Comparison of ENCODE assay signal across 9 mouse cellular contexts in the genomic region with DNA sequence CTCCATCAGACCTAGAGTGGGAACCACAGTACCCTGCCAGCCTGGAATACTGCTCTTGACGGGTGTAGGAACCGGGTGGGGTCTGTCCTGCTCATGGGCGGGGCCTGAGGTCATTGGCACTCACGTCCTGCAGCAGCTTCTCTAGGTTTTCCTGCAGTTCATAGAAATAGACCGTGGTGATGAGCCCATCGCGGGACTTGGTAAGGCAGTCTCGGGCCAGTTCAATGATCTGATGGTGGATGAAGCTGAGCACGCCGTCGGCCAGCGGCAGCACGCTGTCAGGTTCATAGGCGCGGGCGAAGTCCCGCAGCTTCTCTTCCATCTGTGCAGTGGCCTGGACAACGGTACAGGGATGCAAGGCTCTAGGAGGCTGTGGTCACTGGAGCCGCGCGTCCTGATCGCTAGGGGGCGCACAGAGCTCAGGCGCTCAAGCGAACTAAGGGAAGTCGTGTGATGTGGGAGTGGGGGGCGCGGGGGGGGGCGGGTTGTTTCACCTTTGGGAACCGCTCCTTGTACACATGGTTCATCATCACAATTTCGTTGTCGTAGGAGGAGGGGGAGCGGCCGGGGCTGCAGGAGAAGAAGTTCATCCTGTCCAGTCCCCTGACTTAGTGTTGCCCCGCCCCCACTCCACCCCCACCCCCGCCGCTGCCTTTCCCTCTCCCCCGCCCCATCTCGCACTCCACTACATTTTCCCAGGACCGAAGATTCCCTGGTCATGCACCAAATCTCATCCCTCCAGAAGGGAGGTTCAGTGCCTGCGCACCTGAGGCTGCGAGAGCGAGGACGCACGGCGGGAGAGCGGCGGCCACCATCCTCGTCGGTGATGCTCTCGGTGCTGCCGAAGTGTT. TPM values are rescaled to one million over a fixed set of nuclear protein-coding genes. Genes with fewer than 3 reads are reported as not detected.
A peak's percentile ranks its signal among the peaks of the same experiment; 100 is the strongest.
DNase-seq lines count a peak whose midpoint lies in the region; ATAC-seq and TF ChIP-seq lines count a peak whose summit lies in the region.
"Had no signal": no experiment of that assay in that cellular context is flagged by ENCODE, and none has a peak within 500 bp of the region (broad histone marks: within the 10 kb centered on the region; RNA-seq: fewer than 3 reads in every experiment).

No protein-coding gene starts in this region.

- H3K27ac ChIP-seq in spleen, adult 2 months (ENCODE audit: insufficient read depth, low read length) = no peak overlapping the region
- no peak overlapping the region for H3K27ac ChIP-seq in gastrocnemius, adult 2 months
- no peak overlapping the region for H3K27ac ChIP-seq in limb, embryonic 13.5 days
- no peak overlapping the region for H3K27ac ChIP-seq in midbrain, embryonic 12.5 days (replicated peaks)
- no peak overlapping the region for H3K27ac ChIP-seq in stomach, embryonic 16.5 days (ENCODE audit: low read length)

- peak; percentile 82 for TF ChIP-seq CTCF in spleen, adult 2 months (IDR thresholded peaks at IDR 0.05; ENCODE audit: extremely low read depth, insufficient read depth, insufficient read length, insufficient replicate concordance)
- TF ChIP-seq CTCF in gastrocnemius, adult 2 months (IDR thresholded peaks at IDR 0.05) = peak; percentile 77

- no peaks in the 10 kb centered on the region for H3K9me3 ChIP-seq in limb, embryonic 13.5 days
- no peaks in the 10 kb centered on the region for H3K9me3 ChIP-seq in midbrain, embryonic 12.5 days
- H3K9me3 ChIP-seq in stomach, embryonic 16.5 days (replicated peaks; ENCODE audit: control insufficient read depth, low read length) = no peaks in the 10 kb centered on the region

- peaks cover 4% of the 10 kb centered on the region for H3K27me3 ChIP-seq in spleen, adult 2 months (ENCODE audit: control insufficient read depth, insufficient read depth, low read length)
- peaks cover 67% of the 10 kb centered on the region for H3K27me3 ChIP-seq in limb, embryonic 13.5 days
- peaks cover 65% of the 10 kb centered on the region for H3K27me3 ChIP-seq in midbrain, embryonic 12.5 days
- H3K27me3 ChIP-seq in stomach, embryonic 16.5 days (ENCODE audit: control insufficient read depth, insufficient read depth, low read length) = peaks cover 20% of the 10 kb centered on the region; the same call in 1 of the 2 replicates

- H3K4me3 ChIP-seq in spleen, adult 2 months (ENCODE audit: extremely low read depth, insufficient read depth, insufficient read length) = no peak overlapping the region
- peak overlapping the region; percentile 48 for H3K4me3 ChIP-seq in gastrocnemius, adult 2 months
- H3K4me3 ChIP-seq in limb, embryonic 13.5 days = peak overlapping the region; percentile 43
- H3K4me3 ChIP-seq in midbrain, embryonic 12.5 days = peak overlapping the region; percentile 43
- peak overlapping the region; percentile 36 for H3K4me3 ChIP-seq in stomach, embryonic 16.5 days (replicated peaks; ENCODE audit: low read length)
- H3K4me3 ChIP-seq: myocyte had no signal

- peaks cover 6% of the 10 kb centered on the region; the same call in 1 of the 2 replicates for H3K4me1 ChIP-seq in spleen, adult 2 months (ENCODE audit: control insufficient read depth, insufficient read depth, insufficient read length)
- peaks cover 8% of the 10 kb centered on the region; the same call in 1 of the 2 replicates for H3K4me1 ChIP-seq in limb, embryonic 13.5 days
- H3K4me1 ChIP-seq in midbrain, embryonic 12.5 days = peaks cover 15% of the 10 kb centered on the region
- H3K4me1 ChIP-seq in stomach, embryonic 16.5 days (ENCODE audit: control insufficient read depth, insufficient read depth, low read length) = 0 out of 2 replicates have a peak, but pooled peaks cover 3% of the 10 kb centered on the region

- TF ChIP-seq POLR2A in spleen, adult 2 months (IDR thresholded peaks at IDR 0.05; ENCODE audit: low read depth, low read length) = no peak

- peak overlapping the region; percentile 43 for H3K9ac ChIP-seq in limb, embryonic 13.5 days
- H3K9ac ChIP-seq in midbrain, embryonic 12.5 days (replicated peaks) = peak overlapping the region; percentile 46
- H3K9ac ChIP-seq in stomach, embryonic 16.5 days (ENCODE audit: low read length) = peak overlapping the region; percentile 12; the same call in 1 of the 2 replicates

- peak overlapping the region; percentile 74 for H3K4me2 ChIP-seq in limb, embryonic 13.5 days (replicated peaks)
- peak overlapping the region; percentile 68 for H3K4me2 ChIP-seq in midbrain, embryonic 12.5 days (replicated peaks)
- peak overlapping the region; percentile 67 for H3K4me2 ChIP-seq in stomach, embryonic 16.5 days (ENCODE audit: low read depth, low read length)

- peak; percentile 88 for ATAC-seq in limb, embryonic 13.5 days (ENCODE audit: low FRiP score, low read depth)
- ATAC-seq in midbrain, embryonic 12.5 days (ENCODE audit: low FRiP score, low read depth) = peak; percentile 79
- ATAC-seq in stomach, embryonic 16.5 days (ENCODE audit: insufficient read depth, low FRiP score) = peak; percentile 79; the same call in 1 of the 2 replicates

- no peaks in the 10 kb centered on the region for H3K36me3 ChIP-seq in spleen, adult 2 months (ENCODE audit: control insufficient read depth, insufficient read depth, low read length)
- no peaks in the 10 kb centered on the region for H3K36me3 ChIP-seq in limb, embryonic 13.5 days
- H3K36me3 ChIP-seq in midbrain, embryonic 12.5 days = peaks cover 18% of the 10 kb centered on the region
- no peaks in the 10 kb centered on the region for H3K36me3 ChIP-seq in stomach, embryonic 16.5 days (ENCODE audit: control insufficient read depth, insufficient read depth, low read length)

- 7% methylated on average over 52 of the region's 52 CpGs for WGBS in spleen, adult 2 months
- WGBS in limb, embryonic 13.5 days = 2% methylated on average over 47 of the region's 52 CpGs
- 3% methylated on average over 43 of the region's 52 CpGs for WGBS in midbrain, embryonic 12.5 days
- WGBS in stomach, embryonic 16.5 days = 3% methylated on average over 51 of the region's 52 CpGs

- DNase-seq in spleen, adult 2 months (ENCODE audit: low read depth in 1 of 2, low spot score in 2 of 2) = peak in 1 of 2 experiments; percentile 60
- DNase-seq in spleen, adult 12 weeks (ENCODE audit: low spot score) = no peak
- DNase-seq in cerebellum, adult 9-11 months = peak; percentile 81
- DNase-seq in gastrocnemius, adult 2 months = peak; percentile 76
- DNase-seq in induced T-regulatory cell, adult 2 months (ENCODE audit: low read depth) = peak; percentile 81

- intact Hi-C loops in gastrocnemius, adult 2 months (cut with DNase I) = loop anchor here (2.0 kb wide), 1 partner anchor 28 kb away; no protein-coding TSS in a partner anchor

RNA-seq across cellular contexts. Expression of a gene that starts 8.5 kb away (rescaled TPM):
- polyA plus RNA-seq in spleen, adult 2 months (2012; rRNA removed) = 0.70 and 0.74 TPM in 2 replicates
- under 1 TPM in 1 of 2 experiments, not detected in 1; 0.17 TPM for total RNA-seq in gastrocnemius, adult 2 months (2021)
- 0.32 and 0.55 TPM in 2 replicates for polyA plus RNA-seq in limb, embryonic 13.5 days (2015; fragmentation: Nextera tagmentation; extraction: Ambion mirVana)
- polyA plus RNA-seq in midbrain, embryonic 12.5 days (2016; fragmentation: Nextera tagmentation; extraction: Ambion mirVana) = 29.3 and 34.3 TPM in 2 replicates
- polyA plus RNA-seq in stomach, embryonic 16.5 days (2015; fragmentation: Nextera tagmentation; extraction: Ambion mirVana) = 1.4 and 1.6 TPM in 2 replicates
- polyA plus RNA-seq: myocyte had no signal

RNA-seq across cellular contexts. Expression of a gene that starts 18.1 kb away (rescaled TPM):
- polyA plus RNA-seq in spleen, adult 2 months (2012; rRNA removed) = not detected in 2 replicates
- not detected for total RNA-seq in gastrocnemius, adult 2 months (2021)
- 0.20 and 0.47 TPM in 2 replicates for polyA plus RNA-seq in limb, embryonic 13.5 days (2015; fragmentation: Nextera tagmentation; extraction: Ambion mirVana)
- polyA plus RNA-seq in midbrain, embryonic 12.5 days (2016; fragmentation: Nextera tagmentation; extraction: Ambion mirVana) = 1.3 and 1.7 TPM in 2 replicates
- 0.19 and 0.28 TPM in 2 replicates for polyA plus RNA-seq in stomach, embryonic 16.5 days (2015; fragmentation: Nextera tagmentation; extraction: Ambion mirVana)
- polyA plus RNA-seq: myocyte had no signal

RNA-seq across cellular contexts. Expression of a gene that starts 20.3 kb away (rescaled TPM):
- 43.4 and 44.9 TPM in 2 replicates for polyA plus RNA-seq in spleen, adult 2 months (2012; rRNA removed)
- total RNA-seq in gastrocnemius, adult 2 months (2021) = 1 to 10 TPM; 4.0 to 8.4 TPM
- 16.4 and 18.5 TPM in 2 replicates for polyA plus RNA-seq in limb, embryonic 13.5 days (2015; fragmentation: Nextera tagmentation; extraction: Ambion mirVana)
- 8.9 and 9.4 TPM in 2 replicates for polyA plus RNA-seq in midbrain, embryonic 12.5 days (2016; fragmentation: Nextera tagmentation; extraction: Ambion mirVana)
- polyA plus RNA-seq in stomach, embryonic 16.5 days (2015; fragmentation: Nextera tagmentation; extraction: Ambion mirVana) = 14.0 and 14.4 TPM in 2 replicates

RNA-seq across cellular contexts. Expression of a gene that starts 27.0 kb away (rescaled TPM):
- polyA plus RNA-seq in spleen, adult 2 months (2012; rRNA removed) = 46.5 and 70.0 TPM in 2 replicates
- total RNA-seq in gastrocnemius, adult 2 months (2021) = not detected
- polyA plus RNA-seq in limb, embryonic 13.5 days (2015; fragmentation: Nextera tagmentation; extraction: Ambion mirVana) = 2.4 and 4.4 TPM in 2 replicates
- polyA plus RNA-seq in midbrain, embryonic 12.5 days (2016; fragmentation: Nextera tagmentation; extraction: Ambion mirVana) = 4.3 and 4.5 TPM in 2 replicates
- polyA plus RNA-seq in stomach, embryonic 16.5 days (2015; fragmentation: Nextera tagmentation; extraction: Ambion mirVana) = 15.7 and 18.4 TPM in 2 replicates

RNA-seq across cellular contexts. Expression of a gene that starts 35.0 kb away (rescaled TPM):
- polyA plus RNA-seq in spleen, adult 2 months (2012; rRNA removed) = 44.2 and 48.3 TPM in 2 replicates
- 10 to 100 TPM; 33.9 to 51.1 TPM for total RNA-seq in gastrocnemius, adult 2 months (2021)
- polyA plus RNA-seq in limb, embryonic 13.5 days (2015; fragmentation: Nextera tagmentation; extraction: Ambion mirVana) = 41.7 and 42.1 TPM in 2 replicates
- polyA plus RNA-seq in midbrain, embryonic 12.5 days (2016; fragmentation: Nextera tagmentation; extraction: Ambion mirVana) = 33.1 and 33.9 TPM in 2 replicates
- 41.1 and 45.8 TPM in 2 replicates for polyA plus RNA-seq in stomach, embryonic 16.5 days (2015; fragmentation: Nextera tagmentation; extraction: Ambion mirVana)

Comparison
In these comparisons a context has a peak if more than half of its experiments do, and no peak if none do; other contexts are left out.
1. RNA of a gene that starts 8.5 kb away (polyA plus RNA-seq): 29.3 to 34.3 TPM in midbrain, embryonic 12.5 days; 1.4 to 1.6 TPM in stomach, embryonic 16.5 days, 0.70 to 0.74 TPM in spleen, adult 2 months and 0.32 to 0.55 TPM in limb, embryonic 13.5 days; every median in the first group is over 10 times any median in the second.
2. Peak in every context shown above with its lines, with median percentiles within 50 percentile points of each other: ATAC-seq, H3K4me2 ChIP-seq and H3K9ac ChIP-seq.